Mouse (Mus musculus): ENCODE measurements around the gene Zbtb16. TPM values are rescaled to one million over a fixed set of nuclear protein-coding genes. Genes with fewer than 3 reads are reported as not detected.

Gene Zbtb16
- polyA plus RNA-seq, 1 experiment from 2014 or later, result 7.0 TPM

- Histone ChIP-seq H3K36me3 (no peaks in the 10 kb centered on the region), H3K27ac (no peak overlapping the region), H3K4me3 (no peak overlapping the region), H3K4me1 (no peaks in the 10 kb centered on the region), H3K9me3 (no peaks in the 10 kb centered on the region), H3K4me2 (no peak overlapping the region), H3K27me3 (no peaks in the 10 kb centered on the region), H3K9ac (no peak overlapping the region)
- no peak for ATAC-seq (ENCODE audit: borderline replicate concordance, extremely low read depth, low FRiP score, low TSS enrichment)
- WGBS, result 70% methylated on average over 7 of the region's 7 CpGs
Observed at GRCm38 (mm10) chr9:48607417-48607816, 228.6 kb downstream of the Zbtb16 start.

DNA sequence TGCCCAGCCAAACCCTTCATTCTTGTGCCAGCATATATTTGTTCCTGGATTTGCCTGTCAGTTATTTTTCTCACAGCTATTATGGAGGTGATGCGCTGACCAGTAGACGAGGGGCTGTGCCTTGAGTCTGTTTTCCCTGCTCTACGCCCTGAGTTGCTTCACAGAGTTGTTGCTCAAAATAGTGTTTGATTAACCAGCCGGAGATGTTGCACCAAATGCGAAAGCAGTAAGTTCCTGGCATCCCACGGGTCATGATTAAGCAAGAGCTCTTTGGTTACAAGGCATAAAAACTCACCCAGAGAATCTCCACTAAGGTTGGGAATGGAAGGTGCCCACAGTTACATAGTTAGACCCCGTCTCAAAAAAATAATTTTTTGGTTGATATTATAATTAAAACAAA lies 229.9 kb downstream of the Zbtb16 start:
- no peak for ATAC-seq (ENCODE audit: borderline replicate concordance, extremely low read depth, low FRiP score, low TSS enrichment)
- 82% methylated on average over 7 of the region's 7 CpGs for WGBS
- no peaks in the 10 kb centered on the region for H3K9me3 ChIP-seq

DNA sequence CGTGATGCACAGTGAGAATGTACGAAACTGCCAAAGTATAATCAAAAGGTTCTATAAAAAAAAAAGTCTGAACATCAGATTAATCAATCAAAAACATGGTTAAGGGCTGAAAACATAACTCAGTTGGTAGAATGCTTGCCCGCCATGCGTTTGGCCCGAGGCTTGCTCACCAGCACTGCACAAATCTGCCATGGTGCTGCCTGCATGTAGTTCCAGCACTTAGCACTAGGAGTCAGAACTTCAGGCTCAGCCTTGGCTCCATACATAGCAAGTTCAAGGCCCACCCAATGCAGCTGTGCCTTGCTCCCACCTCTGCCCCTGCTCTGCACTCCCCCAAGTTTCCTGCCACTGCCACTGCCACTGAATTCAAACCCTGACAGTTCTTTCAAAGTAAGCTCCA lies 230.3 kb downstream of the Zbtb16 start:
- H3K4me1 ChIP-seq, result no peaks in the 10 kb centered on the region
- H3K4me3 ChIP-seq, result no peak overlapping the region
- no peak overlapping the region for H3K9ac ChIP-seq
- H3K27me3 ChIP-seq, result no peaks in the 10 kb centered on the region
- no peaks in the 10 kb centered on the region for H3K9me3 ChIP-seq
- no peak overlapping the region for H3K27ac ChIP-seq
- 85% methylated on average over 5 of the region's 5 CpGs for WGBS
- H3K36me3 ChIP-seq, result no peaks in the 10 kb centered on the region
- H3K4me2 ChIP-seq, result no peak overlapping the region
- no peak for ATAC-seq (ENCODE audit: borderline replicate concordance, extremely low read depth, low FRiP score, low TSS enrichment)

More for the DNA sequence above, 229.9 kb downstream of the Zbtb16 start:
- H3K27me3 ChIP-seq, result no peaks in the 10 kb centered on the region
- no peak overlapping the region for H3K4me2 ChIP-seq
- no peaks in the 10 kb centered on the region for H3K4me1 ChIP-seq
- no peak overlapping the region for H3K9ac ChIP-seq
- no peaks in the 10 kb centered on the region for H3K36me3 ChIP-seq
- no peak overlapping the region for H3K27ac ChIP-seq
- H3K4me3 ChIP-seq, result no peak overlapping the region

DNA sequence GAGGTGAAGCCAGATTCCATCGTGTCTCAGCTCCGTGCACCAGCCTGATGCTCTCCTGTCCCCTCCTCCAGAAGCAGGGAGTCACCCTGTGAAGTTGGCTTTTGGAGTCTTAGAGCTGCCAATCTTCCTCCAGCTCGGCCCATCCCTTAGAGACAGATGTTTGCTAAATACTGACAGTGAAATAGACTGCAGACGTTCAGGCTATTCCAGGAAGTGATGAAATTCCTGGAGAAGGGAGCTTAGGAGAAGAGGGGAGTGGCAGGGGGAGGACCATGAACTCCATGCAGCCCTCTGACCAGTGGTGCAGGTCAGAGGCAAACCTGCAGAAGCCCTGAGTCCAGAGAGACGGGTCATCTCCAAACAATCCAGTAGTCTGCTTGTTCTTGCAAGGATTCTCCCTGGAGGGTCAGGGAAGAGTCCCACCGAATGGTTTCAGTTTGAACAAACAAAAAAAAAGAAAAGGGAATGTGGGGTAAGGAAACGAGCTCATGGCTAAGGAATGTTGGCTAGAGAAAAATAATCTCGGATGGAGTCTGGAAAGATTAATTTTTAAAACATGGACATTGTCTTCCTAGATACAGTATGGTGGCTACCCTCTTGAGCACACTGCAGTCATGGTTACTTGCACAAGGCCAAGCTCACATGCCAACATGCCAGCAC lies 231.0 kb downstream of the Zbtb16 start, which contains the start of gene Nnmt:
Gene Nnmt, minus strand, starts transcription at position 215 of the 660 bp plus-strand sequence.
- WGBS, result 15% methylated on average over 8 of the region's 8 CpGs
- H3K27me3 ChIP-seq, result no peaks in the 10 kb centered on the region
- no peak for ATAC-seq (ENCODE audit: borderline replicate concordance, extremely low read depth, low FRiP score, low TSS enrichment)
- H3K4me1 ChIP-seq, result no peaks in the 10 kb centered on the region
- no peaks in the 10 kb centered on the region for H3K9me3 ChIP-seq
- no peaks in the 10 kb centered on the region for H3K36me3 ChIP-seq
- no peak within 1 kb of the TSS for H3K9ac ChIP-seq
- no peak within 1 kb of the TSS for H3K27ac ChIP-seq
- H3K4me3 ChIP-seq, result no peak within 1 kb of the TSS
- H3K4me2 ChIP-seq, result no peak within 1 kb of the TSS

Other genes with a start within 250 kb of the Zbtb16 start
- gene Nnmt, start 231.1 kb downstream of the Zbtb16 start, polyA plus RNA-seq (2015; fragmentation: Nextera tagmentation; extraction: Ambion mirVana), result 1.5 and 1.6 TPM in 2 replicates
- gene Htr3a, start 74.9 kb upstream of the Zbtb16 start, polyA plus RNA-seq (2015; fragmentation: Nextera tagmentation; extraction: Ambion mirVana), result 0.74 and 2.1 TPM in 2 replicates
- 0.20 TPM in 1 of 2 replicates, not detected in the other for gene Htr3b, start 128.8 kb upstream of the Zbtb16 start, polyA plus RNA-seq (2015; fragmentation: Nextera tagmentation; extraction: Ambion mirVana)
- gene Usp28, start 149.2 kb upstream of the Zbtb16 start, polyA plus RNA-seq (2015; fragmentation: Nextera tagmentation; extraction: Ambion mirVana), result 29.0 and 32.2 TPM in 2 replicates
- gene Zw10, start 219.4 kb upstream of the Zbtb16 start, polyA plus RNA-seq (2015; fragmentation: Nextera tagmentation; extraction: Ambion mirVana), result 42.3 and 43.4 TPM in 2 replicates
- 0.67 and 0.81 TPM in 2 replicates for gene Tmprss5, start 245.0 kb upstream of the Zbtb16 start, polyA plus RNA-seq (2015; fragmentation: Nextera tagmentation; extraction: Ambion mirVana)